Mouse (Mus musculus) neural tube, embryonic 12.5 days (tissue): Measurements from ENCODE around the gene Ptma. TPM values are rescaled to one million over a fixed set of nuclear protein-coding genes. Genes with fewer than 3 reads are reported as not detected.

Source experiments
- ATAC-seq: fragments of 200-750 bp; cut with Nextera tagmentation; 2 replicates; pipeline ENCODE4 v1.8.0; 2017; ENCODE audit warnings: low read depth, mild to moderate bottlenecking, moderate TSS enrichment, moderate library complexity; ENCODE audit not compliant: low FRiP score
- H3K27ac ChIP-seq: fragments of 300-500 bp; sonication (generic); 2 replicates; pipeline ENCODE4 v1.5.1; 2016
- H3K27me3 ChIP-seq: fragments of 300-500 bp; sonication (generic); replicated peaks from 2 replicates; pipeline ENCODE4 v1.6.1; 2016; ENCODE audit warnings: mild to moderate bottlenecking
- H3K36me3 ChIP-seq: fragments of 300-500 bp; sonication (generic); 2 replicates; pipeline ENCODE4 v1.6.1; 2016; ENCODE audit warnings: mild to moderate bottlenecking
- H3K4me1 ChIP-seq: fragments of 300-500 bp; sonication (generic); 2 replicates; pipeline ENCODE4 v1.6.1; 2016
- H3K4me2 ChIP-seq: fragments of 300-500 bp; sonication (generic); replicated peaks from 2 replicates; pipeline ENCODE4 v1.6.1; 2016; ENCODE audit warnings: mild to moderate bottlenecking
- H3K4me3 ChIP-seq: fragments of 300-500 bp; sonication (generic); 2 replicates; pipeline ENCODE4 v1.5.1; 2016
- H3K9ac ChIP-seq: fragments of 300-500 bp; sonication (generic); 2 replicates; pipeline ENCODE4 v1.6.1; 2016; ENCODE audit warnings: mild to moderate bottlenecking
- H3K9me3 ChIP-seq: fragments of 300-500 bp; sonication (generic); 2 replicates; pipeline ENCODE4 v1.6.1; 2016; ENCODE audit warnings: mild to moderate bottlenecking
- WGBS: fragments of 180-500 bp; shearing (Covaris S2); methylation state at CpG from one replicate; pipeline ENCODE4 v1.1.7; 2016; 5-methylcytosine and 5-hydroxymethylcytosine counted together
- polyA plus RNA-seq: library from polyadenylated mRNA; unstranded; fragments of >200 nt; fragmentation: Nextera tagmentation; extraction: Ambion mirVana; gene quantifications from 2 replicates; pipeline ENCODE4 v1.2.1, GENCODE M21; 2016

Ptma gene
- polyA plus RNA-seq, 1 experiment from 2014 or later = 2,887 TPM

DNA sequence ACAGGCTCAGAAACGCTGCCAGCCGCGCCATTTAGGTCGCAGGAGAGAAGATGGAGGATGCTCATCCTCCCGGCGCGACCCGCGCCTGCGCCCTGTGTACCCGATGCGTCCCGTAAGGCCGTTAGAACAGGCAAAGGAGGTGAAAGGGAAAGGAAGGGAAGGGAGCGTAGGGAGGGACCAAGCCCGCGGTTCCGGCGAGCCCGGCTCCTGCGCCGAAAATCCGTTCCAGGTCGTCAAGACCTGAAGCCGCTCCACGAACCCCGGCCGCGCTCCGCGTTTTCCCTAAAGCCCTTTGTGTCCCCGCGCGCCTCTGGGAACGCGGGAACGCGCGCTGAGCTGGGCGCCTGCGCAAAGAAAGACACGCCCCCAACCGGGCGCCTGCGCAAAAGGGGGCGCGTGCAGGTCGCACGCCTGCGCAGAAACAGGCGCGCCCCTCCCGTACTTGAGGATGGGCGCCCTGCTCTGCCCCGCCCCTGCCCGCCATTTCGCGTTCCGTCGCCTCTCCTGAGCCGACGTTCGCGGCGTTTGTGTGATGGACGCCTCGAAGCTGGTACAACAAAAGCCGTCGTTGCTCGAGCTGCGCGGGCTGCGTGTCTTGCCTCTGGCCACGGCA, 39.1 kb upstream of the Ptma start:
- Histone ChIP-seq H3K36me3 (no peaks in the 10 kb centered on the region), H3K9ac (peak overlapping the region; percentile 89), H3K4me3 (peak overlapping the region; percentile 58), H3K27me3 (no peaks in the 10 kb centered on the region), H3K4me1 (peaks cover 20% of the 10 kb centered on the region), H3K4me2 (peak overlapping the region; percentile 80), H3K27ac (peak overlapping the region; percentile 94), H3K9me3 (no peaks in the 10 kb centered on the region; the same call in 1 of the 2 replicates)
- peak; percentile 97 for ATAC-seq
- WGBS = under 1% methylated on average over 74 of the region's 74 CpGs

GRCm38 (mm10) chr1:86487908-86488314, 38.6 kb upstream of the Ptma start:
- Histone ChIP-seq H3K4me1 (peaks cover 20% of the 10 kb centered on the region), H3K4me3 (peak overlapping the region; percentile 58), H3K9ac (peak overlapping the region; percentile 89), H3K27me3 (no peaks in the 10 kb centered on the region), H3K9me3 (no peaks in the 10 kb centered on the region; the same call in 1 of the 2 replicates), H3K27ac (peak overlapping the region; percentile 94), H3K4me2 (peak overlapping the region; percentile 80), H3K36me3 (no peaks in the 10 kb centered on the region)
- WGBS = 8% methylated on average over 20 of the region's 20 CpGs
- peak; percentile 63; the same call in 1 of the 2 replicates for ATAC-seq

- H3K27ac ChIP-seq = no peak overlapping the region
- H3K27me3 ChIP-seq = no peaks in the 10 kb centered on the region
- H3K9ac ChIP-seq = peak overlapping the region; percentile 89
- WGBS = 42% methylated on average over 7 of the region's 7 CpGs
- no peaks in the 10 kb centered on the region for H3K36me3 ChIP-seq
- no peaks in the 10 kb centered on the region; the same call in 1 of the 2 replicates for H3K9me3 ChIP-seq
- peaks cover 20% of the 10 kb centered on the region for H3K4me1 ChIP-seq
- H3K4me3 ChIP-seq = peak overlapping the region; percentile 58
- ATAC-seq = no peak
- peak overlapping the region; percentile 80 for H3K4me2 ChIP-seq
These were observed 38.2 kb upstream of the Ptma start for GRCm38 (mm10) chr1:86488326-86488725.

- Histone ChIP-seq H3K36me3 (no peaks in the 10 kb centered on the region), H3K9ac (no peak overlapping the region; the same call in 1 of the 2 replicates), H3K9me3 (no peaks in the 10 kb centered on the region; the same call in 1 of the 2 replicates), H3K27me3 (no peaks in the 10 kb centered on the region), H3K4me3 (peak overlapping the region; percentile 58; the same call in 1 of the 2 replicates), H3K27ac (no peak overlapping the region), H3K4me2 (peak overlapping the region; percentile 80), H3K4me1 (peaks cover 20% of the 10 kb centered on the region)
- whole genome bisulfite sequencing = 97% methylated on average over 4 of the region's 4 CpGs
- no peak for ATAC-seq
These were observed 37.8 kb upstream of the Ptma start for GRCm38 (mm10) chr1:86488774-86489173.

- no peak overlapping the region for H3K4me3 ChIP-seq
- peaks cover 20% of the 10 kb centered on the region for H3K4me1 ChIP-seq
- H3K27ac ChIP-seq = no peak overlapping the region
- no peak for ATAC-seq
- H3K9ac ChIP-seq = no peak overlapping the region
- H3K36me3 ChIP-seq = no peaks in the 10 kb centered on the region
- 98% methylated on average over 4 of the region's 4 CpGs for whole genome bisulfite sequencing
- H3K27me3 ChIP-seq = no peaks in the 10 kb centered on the region
- H3K4me2 ChIP-seq = no peak overlapping the region
- no peaks in the 10 kb centered on the region; the same call in 1 of the 2 replicates for H3K9me3 ChIP-seq
These were observed 36.6 kb upstream of the Ptma start for GRCm38 (mm10) chr1:86489901-86490300.

GRCm38 (mm10) chr1:86490697-86491096, 35.8 kb upstream of the Ptma start:
- H3K36me3 ChIP-seq = no peaks in the 10 kb centered on the region
- WGBS = 93% methylated on average over 3 of the region's 3 CpGs
- H3K27ac ChIP-seq = no peak overlapping the region

DNA sequence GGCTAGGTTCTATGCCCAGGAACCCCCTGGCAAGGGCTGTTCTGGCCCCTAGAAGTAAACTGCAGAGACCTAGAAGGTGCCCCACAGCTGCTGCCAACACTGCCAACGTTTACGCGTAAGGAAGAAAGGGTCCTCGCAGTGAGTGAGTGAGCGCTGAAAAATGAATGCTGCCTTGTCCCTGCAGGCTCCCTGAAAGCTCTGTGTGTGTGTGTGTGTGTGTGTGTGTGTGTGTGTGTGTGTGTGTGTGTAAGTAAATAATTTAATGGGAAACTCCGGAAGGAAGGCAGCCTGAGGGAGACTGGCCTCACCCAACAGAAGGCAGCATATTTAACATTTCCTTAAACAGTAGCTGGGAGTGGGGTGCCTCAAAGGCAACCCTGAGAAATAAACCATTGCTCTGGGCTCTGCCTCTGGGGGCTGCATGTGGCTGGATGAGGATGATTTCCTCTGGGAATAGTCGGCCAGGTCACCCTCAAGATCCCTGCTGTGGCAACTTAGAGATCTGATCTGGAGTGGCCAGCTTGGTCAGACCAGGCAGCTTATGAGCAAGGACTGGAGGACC, 34.9 kb upstream of the Ptma start:
- Histone ChIP-seq H3K4me2 (no peak overlapping the region), H3K9ac (0 out of 2 replicates have a peak overlapping the region, but pooled peaks have one; percentile 17), H3K27me3 (no peaks in the 10 kb centered on the region), H3K9me3 (no peaks in the 10 kb centered on the region; the same call in 1 of the 2 replicates), H3K27ac (no peak overlapping the region), H3K4me3 (no peak overlapping the region), H3K36me3 (no peaks in the 10 kb centered on the region), H3K4me1 (peaks cover 20% of the 10 kb centered on the region)
- ATAC-seq = no peak
- WGBS = 60% methylated on average over 7 of the region's 7 CpGs

More at GRCm38 (mm10) chr1:86490697-86491096, 35.8 kb upstream of the Ptma start:
- H3K4me3 ChIP-seq = no peak overlapping the region
- H3K4me2 ChIP-seq = no peak overlapping the region
- H3K9ac ChIP-seq = no peak overlapping the region
- H3K27me3 ChIP-seq = no peaks in the 10 kb centered on the region
- peaks cover 20% of the 10 kb centered on the region for H3K4me1 ChIP-seq
- no peaks in the 10 kb centered on the region; the same call in 1 of the 2 replicates for H3K9me3 ChIP-seq
- ATAC-seq = no peak

DNA sequence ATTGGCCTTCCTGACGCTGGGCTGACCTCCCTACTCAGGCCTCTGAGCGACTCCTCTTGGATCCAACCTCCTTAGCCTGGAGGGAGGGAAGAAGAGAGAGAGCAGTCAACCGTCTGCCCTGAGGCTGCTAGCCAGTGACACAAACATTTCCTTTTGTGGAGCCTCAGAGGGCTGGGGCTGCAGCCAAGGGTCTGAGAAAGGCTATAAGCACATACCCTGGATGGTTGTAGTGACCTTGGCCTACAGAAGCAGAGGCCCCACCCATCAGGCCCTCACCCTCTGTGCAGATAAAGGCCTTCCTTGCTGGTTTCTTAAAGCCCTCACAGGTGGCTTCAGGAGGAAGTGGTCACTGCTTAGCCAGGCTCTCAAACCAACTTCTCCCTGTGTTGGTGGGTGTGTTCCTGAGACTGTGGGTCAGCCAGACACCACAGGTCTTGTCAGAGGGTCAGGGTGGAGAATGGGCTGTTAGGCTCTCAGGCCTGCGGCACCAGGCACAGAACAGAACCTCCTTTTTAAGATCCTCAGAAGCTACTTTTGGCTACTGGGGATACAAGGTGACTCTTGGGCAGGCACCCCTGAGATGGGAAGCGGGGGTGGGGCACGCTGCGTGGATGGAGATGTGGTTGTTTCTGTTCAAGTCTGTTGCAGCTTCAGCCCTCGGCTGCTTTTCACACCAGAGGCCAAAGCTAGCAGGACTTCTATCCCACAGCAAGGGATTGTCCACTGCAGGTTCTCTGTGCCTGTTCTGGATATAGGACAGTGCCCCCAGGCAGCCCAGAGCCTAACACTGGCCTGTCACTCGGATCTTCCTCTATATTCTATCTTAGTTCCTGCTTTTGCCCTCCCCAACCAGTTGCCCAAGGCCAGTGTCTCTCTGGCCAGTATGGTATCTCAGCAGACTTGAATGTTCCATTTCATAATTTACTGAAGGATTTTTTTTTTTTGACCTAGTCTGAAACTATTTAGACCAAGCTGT, 34.1 kb upstream of the Ptma start:
- Histone ChIP-seq H3K36me3 (no peaks in the 10 kb centered on the region), H3K4me2 (no peak overlapping the region), H3K4me3 (no peak overlapping the region), H3K9ac (0 out of 2 replicates have a peak overlapping the region, but pooled peaks have one; percentile 17), H3K4me1 (peaks cover 20% of the 10 kb centered on the region), H3K9me3 (no peaks in the 10 kb centered on the region; the same call in 1 of the 2 replicates), H3K27ac (no peak overlapping the region), H3K27me3 (no peaks in the 10 kb centered on the region)
- no peak for ATAC-seq
- WGBS = 76% methylated on average over 9 of the region's 9 CpGs

DNA sequence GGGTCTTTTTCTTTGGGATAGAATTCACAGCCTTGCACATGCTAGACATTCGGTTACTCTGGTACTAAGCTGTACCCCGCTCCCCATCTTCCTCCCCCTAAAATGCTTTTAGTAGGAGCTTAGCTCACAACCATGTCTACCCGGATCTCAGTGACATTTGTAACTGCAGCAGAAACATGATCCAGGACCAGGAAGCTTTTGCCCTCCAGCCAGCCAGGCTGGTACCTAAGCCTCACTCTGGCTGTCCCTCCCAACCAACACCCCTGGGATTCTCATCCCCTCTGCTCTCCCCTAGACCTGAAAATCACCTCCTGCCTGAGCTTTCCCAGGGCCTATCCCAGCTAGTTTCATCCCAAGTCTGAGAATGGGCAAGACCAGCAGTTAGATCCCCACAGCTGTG, 32.7 kb upstream of the Ptma start:
- Histone ChIP-seq H3K27ac (no peak overlapping the region), H3K4me1 (peaks cover 23% of the 10 kb centered on the region), H3K36me3 (no peaks in the 10 kb centered on the region), H3K4me3 (no peak overlapping the region), H3K27me3 (no peaks in the 10 kb centered on the region), H3K9me3 (no peaks in the 10 kb centered on the region; the same call in 1 of the 2 replicates), H3K9ac (no peak overlapping the region), H3K4me2 (no peak overlapping the region)
- ATAC-seq = no peak
- WGBS = 86% methylated on average over 3 of the region's 3 CpGs

- 92% methylated on average over 4 of the region's 4 CpGs for WGBS
- ATAC-seq = no peak
- H3K27ac ChIP-seq = no peak overlapping the region
These were observed 30.2 kb upstream of the Ptma start for GRCm38 (mm10) chr1:86496340-86496739.

GRCm38 (mm10) chr1:86497361-86497760, 29.2 kb upstream of the Ptma start:
- Histone ChIP-seq H3K4me1 (peaks cover 27% of the 10 kb centered on the region), H3K9me3 (no peaks in the 10 kb centered on the region), H3K4me2 (no peak overlapping the region), H3K9ac (no peak overlapping the region), H3K27ac (no peak overlapping the region), H3K27me3 (no peaks in the 10 kb centered on the region), H3K4me3 (no peak overlapping the region), H3K36me3 (no peaks in the 10 kb centered on the region)
- WGBS = 79% methylated on average over 5 of the region's 5 CpGs
- ATAC-seq = no peak

More at GRCm38 (mm10) chr1:86496340-86496739, 30.2 kb upstream of the Ptma start:
- H3K4me3 ChIP-seq = no peak overlapping the region
- H3K36me3 ChIP-seq = no peaks in the 10 kb centered on the region
- no peaks in the 10 kb centered on the region for H3K9me3 ChIP-seq
- H3K9ac ChIP-seq = no peak overlapping the region
- no peak overlapping the region for H3K4me2 ChIP-seq
- no peaks in the 10 kb centered on the region for H3K27me3 ChIP-seq
- H3K4me1 ChIP-seq = peaks cover 28% of the 10 kb centered on the region

DNA sequence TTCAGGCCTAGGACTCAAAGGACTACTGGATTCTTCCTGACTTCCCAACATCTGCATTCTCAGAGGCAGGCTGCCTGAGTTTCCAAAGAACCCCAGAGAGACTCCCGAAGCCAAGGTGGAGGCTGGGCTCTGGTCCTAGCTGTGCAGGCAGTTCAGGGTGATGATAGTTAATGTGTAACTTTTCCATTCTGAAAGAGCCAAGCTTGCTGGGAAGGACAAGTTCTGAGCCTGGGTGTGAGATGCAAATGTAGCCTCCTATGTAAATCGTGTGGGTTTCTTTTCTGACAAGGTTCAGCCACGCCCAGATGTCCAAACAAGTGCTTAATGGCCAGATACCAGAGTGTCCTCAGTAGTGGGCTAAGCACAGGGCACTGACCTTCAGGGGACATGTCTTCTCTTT, 28.5 kb upstream of the Ptma start:
- H3K27ac ChIP-seq = no peak overlapping the region

More for the DNA sequence above, 28.5 kb upstream of the Ptma start:
- H3K4me3 ChIP-seq = no peak overlapping the region
- H3K4me2 ChIP-seq = no peak overlapping the region
- H3K9ac ChIP-seq = no peak overlapping the region
- H3K4me1 ChIP-seq = peaks cover 31% of the 10 kb centered on the region
- no peaks in the 10 kb centered on the region for H3K36me3 ChIP-seq
- WGBS = 19% methylated on average over 3 of the region's 3 CpGs
- ATAC-seq = no peak
- no peaks in the 10 kb centered on the region for H3K9me3 ChIP-seq
- no peaks in the 10 kb centered on the region for H3K27me3 ChIP-seq
